Mouse (Mus musculus): ENCODE data around the gene Ffar1. TPM values are rescaled to one million over a fixed set of nuclear protein-coding genes. Genes with fewer than 3 reads are reported as not detected.

Gene Ffar1
- polyA plus RNA-seq, 1 experiment = 17.0 TPM

DNA sequence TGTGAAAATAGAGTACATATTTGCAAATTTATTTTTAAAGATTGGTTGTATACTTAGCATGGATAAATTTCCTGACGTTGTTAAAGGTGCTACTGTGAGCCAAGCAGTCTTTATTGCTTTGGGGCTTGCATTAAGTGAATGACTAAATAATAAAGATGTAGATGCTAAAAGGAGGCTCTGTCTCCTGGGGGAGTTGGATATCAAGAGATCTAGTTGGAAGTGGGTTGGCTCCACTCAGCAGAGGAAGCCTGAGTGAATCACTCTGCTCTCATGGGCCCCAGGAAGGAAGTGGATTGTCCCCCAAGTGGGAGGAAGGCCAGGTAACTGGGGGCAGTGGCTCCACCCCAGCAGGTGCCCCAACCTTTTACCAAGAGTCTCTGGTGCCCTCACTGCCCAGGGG, 3.6 kb downstream of the Ffar1 start:
- H3K4me1 ChIP-seq (ENCODE audit: control insufficient read depth, insufficient read depth, insufficient read length) = peaks cover 10% of the 10 kb centered on the region; the same call in 1 of the 2 replicates
- TF ChIP-seq POLR2A (IDR thresholded peaks at IDR 0.05; ENCODE audit: low read depth, low read length) (no peak), CTCF (IDR thresholded peaks at IDR 0.05; ENCODE audit: extremely low read depth, insufficient read depth, insufficient read length, insufficient replicate concordance) (no peak)
- no peaks in the 10 kb centered on the region for H3K36me3 ChIP-seq (ENCODE audit: control insufficient read depth, insufficient read depth, low read length)
- H3K4me3 ChIP-seq (ENCODE audit: extremely low read depth, insufficient read depth, insufficient read length) = no peak overlapping the region
- no peaks in the 10 kb centered on the region for H3K27me3 ChIP-seq (ENCODE audit: control insufficient read depth, insufficient read depth, low read length)
- WGBS = 56% methylated on average over 1 of the region's 1 CpGs
- no peak for DNase-seq (ENCODE audit: low read depth in 1 of 2, low spot score in 2 of 2)
- H3K27ac ChIP-seq (ENCODE audit: insufficient read depth, low read length) = peak overlapping the region; percentile 8; the same call in 1 of the 2 replicates

- WGBS = 78% methylated on average over 6 of the region's 6 CpGs
- no peak within 1 kb of the TSS for H3K4me3 ChIP-seq (ENCODE audit: extremely low read depth, insufficient read depth, insufficient read length)
- no peaks in the 10 kb centered on the region for H3K36me3 ChIP-seq (ENCODE audit: control insufficient read depth, insufficient read depth, low read length)
- no peaks in the 10 kb centered on the region for H3K27me3 ChIP-seq (ENCODE audit: control insufficient read depth, insufficient read depth, low read length)
- TF ChIP-seq CTCF (IDR thresholded peaks at IDR 0.05; ENCODE audit: extremely low read depth, insufficient read depth, insufficient read length, insufficient replicate concordance) (no peak), POLR2A (IDR thresholded peaks at IDR 0.05; ENCODE audit: low read depth, low read length) (no peak)
- H3K27ac ChIP-seq (ENCODE audit: insufficient read depth, low read length) = no peak within 1 kb of the TSS
- peaks cover 10% of the 10 kb centered on the region; the same call in 1 of the 2 replicates for H3K4me1 ChIP-seq (ENCODE audit: control insufficient read depth, insufficient read depth, insufficient read length)
- no peak for DNase-seq (ENCODE audit: low read depth in 1 of 2, low spot score in 2 of 2)
Measured at GRCm38 (mm10) chr7:30856078-30856477, 5.3 kb downstream of the Ffar1 start, which contains the start of gene Ffar3. Gene Ffar3, minus strand, starts transcription at chr7:30856178.

DNA sequence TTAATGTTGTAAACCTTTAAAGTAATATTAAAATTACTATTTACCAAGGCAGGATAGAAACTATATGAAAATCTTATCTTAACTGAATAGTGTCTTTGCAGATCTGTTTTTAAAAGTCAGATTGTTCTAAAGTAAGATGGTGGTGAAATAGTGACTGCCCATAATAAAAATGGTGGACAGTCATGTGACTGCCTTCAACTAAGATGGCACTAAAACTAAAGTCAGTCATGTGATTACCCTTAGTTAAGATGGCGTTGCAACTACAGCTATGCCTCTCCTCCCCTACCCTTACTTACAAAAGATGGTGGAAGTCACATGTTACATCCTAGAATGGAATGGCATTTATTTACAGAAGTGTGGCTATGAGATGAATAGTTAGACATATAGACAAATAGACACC, 9.9 kb downstream of the Ffar1 start:
- Histone ChIP-seq H3K4me3 (ENCODE audit: extremely low read depth, insufficient read depth, insufficient read length) (no peak overlapping the region), H3K4me1 (ENCODE audit: control insufficient read depth, insufficient read depth, insufficient read length) (no peaks in the 10 kb centered on the region), H3K27ac (ENCODE audit: insufficient read depth, low read length) (no peak overlapping the region), H3K36me3 (ENCODE audit: control insufficient read depth, insufficient read depth, low read length) (no peaks in the 10 kb centered on the region), H3K27me3 (ENCODE audit: control insufficient read depth, insufficient read depth, low read length) (no peaks in the 10 kb centered on the region)
- no peak for DNase-seq (ENCODE audit: low read depth in 1 of 2, low spot score in 2 of 2)
- WGBS = 91% methylated on average over 1 of the region's 1 CpGs
- TF ChIP-seq CTCF (IDR thresholded peaks at IDR 0.05; ENCODE audit: extremely low read depth, insufficient read depth, insufficient read length, insufficient replicate concordance) = no peak

GRCm38 (mm10) chr7:30847934-30848333, 13.4 kb downstream of the Ffar1 start:
- DNase-seq (ENCODE audit: low read depth in 1 of 2, low spot score in 2 of 2) = no peak
- Histone ChIP-seq H3K36me3 (ENCODE audit: control insufficient read depth, insufficient read depth, low read length) (no peaks in the 10 kb centered on the region), H3K27ac (ENCODE audit: insufficient read depth, low read length) (no peak overlapping the region), H3K4me1 (ENCODE audit: control insufficient read depth, insufficient read depth, insufficient read length) (peaks cover under 1% of the 10 kb centered on the region; the same call in 1 of the 2 replicates), H3K27me3 (ENCODE audit: control insufficient read depth, insufficient read depth, low read length) (no peaks in the 10 kb centered on the region), H3K4me3 (ENCODE audit: extremely low read depth, insufficient read depth, insufficient read length) (no peak overlapping the region)
- WGBS = 89% methylated on average over 6 of the region's 6 CpGs
- TF ChIP-seq POLR2A (IDR thresholded peaks at IDR 0.05; ENCODE audit: low read depth, low read length) (no peak), CTCF (IDR thresholded peaks at IDR 0.05; ENCODE audit: extremely low read depth, insufficient read depth, insufficient read length, insufficient replicate concordance) (no peak)

DNA sequence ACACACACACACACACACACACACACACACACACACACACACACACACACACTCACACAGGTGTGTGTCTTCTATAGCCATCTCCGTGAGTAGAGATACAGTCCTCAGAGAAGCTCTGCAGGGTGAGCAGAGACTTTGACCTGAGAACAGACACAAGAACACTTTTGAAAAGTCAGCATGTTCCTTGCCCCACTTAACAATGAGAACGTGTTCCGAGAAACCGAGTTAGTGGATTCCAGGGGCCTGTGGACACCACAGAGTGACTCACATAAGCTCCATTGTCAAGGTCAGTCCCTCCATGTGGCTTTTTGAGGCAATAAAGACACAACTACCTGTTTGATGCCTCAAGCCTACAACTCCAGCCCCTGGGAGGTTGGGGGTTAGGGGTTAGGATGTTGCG, 14.0 kb downstream of the Ffar1 start:
- Histone ChIP-seq H3K36me3 (ENCODE audit: control insufficient read depth, insufficient read depth, low read length) (no peaks in the 10 kb centered on the region), H3K27me3 (ENCODE audit: control insufficient read depth, insufficient read depth, low read length) (no peaks in the 10 kb centered on the region), H3K4me3 (ENCODE audit: extremely low read depth, insufficient read depth, insufficient read length) (no peak overlapping the region), H3K27ac (ENCODE audit: insufficient read depth, low read length) (no peak overlapping the region), H3K4me1 (ENCODE audit: control insufficient read depth, insufficient read depth, insufficient read length) (peaks cover 5% of the 10 kb centered on the region; the same call in 1 of the 2 replicates)
- no peak for TF ChIP-seq POLR2A (IDR thresholded peaks at IDR 0.05; ENCODE audit: low read depth, low read length)
- no peak for TF ChIP-seq CTCF (IDR thresholded peaks at IDR 0.05; ENCODE audit: extremely low read depth, insufficient read depth, insufficient read length, insufficient replicate concordance)
- 78% methylated on average over 5 of the region's 5 CpGs for WGBS
- no peak for DNase-seq (ENCODE audit: low read depth in 1 of 2, low spot score in 2 of 2)

- TF ChIP-seq CTCF (IDR thresholded peaks at IDR 0.05; ENCODE audit: extremely low read depth, insufficient read depth, insufficient read length, insufficient replicate concordance) (no peak), POLR2A (IDR thresholded peaks at IDR 0.05; ENCODE audit: low read depth, low read length) (no peak)
- H3K36me3 ChIP-seq (ENCODE audit: control insufficient read depth, insufficient read depth, low read length) = no peaks in the 10 kb centered on the region
- H3K27me3 ChIP-seq (ENCODE audit: control insufficient read depth, insufficient read depth, low read length) = no peaks in the 10 kb centered on the region
- no peak overlapping the region for H3K27ac ChIP-seq (ENCODE audit: insufficient read depth, low read length)
- peaks cover 8% of the 10 kb centered on the region; the same call in 1 of the 2 replicates for H3K4me1 ChIP-seq (ENCODE audit: control insufficient read depth, insufficient read depth, insufficient read length)
- 59% methylated on average over 2 of the region's 2 CpGs for WGBS
- no peak overlapping the region for H3K4me3 ChIP-seq (ENCODE audit: extremely low read depth, insufficient read depth, insufficient read length)
- DNase-seq (ENCODE audit: low read depth in 1 of 2, low spot score in 2 of 2) = no peak
Measured at GRCm38 (mm10) chr7:30846505-30847053, 14.8 kb downstream of the Ffar1 start.

GRCm38 (mm10) chr7:30844676-30845297, 16.6 kb downstream of the Ffar1 start:
- DNase-seq (ENCODE audit: low read depth in 1 of 2, low spot score in 2 of 2) = no peak
- peaks cover 12% of the 10 kb centered on the region; the same call in 1 of the 2 replicates for H3K4me1 ChIP-seq (ENCODE audit: control insufficient read depth, insufficient read depth, insufficient read length)
- no peaks in the 10 kb centered on the region for H3K36me3 ChIP-seq (ENCODE audit: control insufficient read depth, insufficient read depth, low read length)
- no peak overlapping the region for H3K4me3 ChIP-seq (ENCODE audit: extremely low read depth, insufficient read depth, insufficient read length)
- WGBS = 78% methylated on average over 7 of the region's 7 CpGs
- no peak overlapping the region for H3K27ac ChIP-seq (ENCODE audit: insufficient read depth, low read length)
- H3K27me3 ChIP-seq (ENCODE audit: control insufficient read depth, insufficient read depth, low read length) = no peaks in the 10 kb centered on the region
- TF ChIP-seq CTCF (IDR thresholded peaks at IDR 0.05; ENCODE audit: extremely low read depth, insufficient read depth, insufficient read length, insufficient replicate concordance) (no peak), POLR2A (IDR thresholded peaks at IDR 0.05; ENCODE audit: low read depth, low read length) (no peak)

Measured in spleen, adult 2 months (tissue).